Mouse (Mus musculus) kidney, embryonic 14.5 days (tissue): ENCODE measurements around the gene Pola1. TPM values are rescaled to one million over a fixed set of nuclear protein-coding genes. Genes with fewer than 3 reads are reported as not detected.

Source experiments
- ATAC-seq: fragments of 200-750 bp; cut with Nextera tagmentation; 2 replicates; pipeline ENCODE4 v1.8.0; 2017; ENCODE audit warnings: moderate number of reproducible peaks, mild to moderate bottlenecking, moderate TSS enrichment, moderate library complexity; ENCODE audit not compliant: low FRiP score, low TSS enrichment
- H3K27ac ChIP-seq: fragments of 300-500 bp; sonication (generic); 2 replicates; pipeline ENCODE4 v1.5.1; 2014; ENCODE audit warnings: low read depth, mild to moderate bottlenecking, low read length, moderate library complexity, mixed read lengths
- H3K27me3 ChIP-seq: fragments of 300-500 bp; sonication (generic); 2 replicates; pipeline ENCODE4 v1.6.1; 2014; ENCODE audit warnings: mild to moderate bottlenecking, low read length; ENCODE audit not compliant: control insufficient read depth, insufficient read depth
- H3K36me3 ChIP-seq: fragments of 300-500 bp; sonication (generic); 2 replicates; pipeline ENCODE4 v1.6.1; 2014; ENCODE audit warnings: low read length, mixed read lengths; ENCODE audit not compliant: control insufficient read depth, insufficient read depth
- H3K4me1 ChIP-seq: fragments of 300-500 bp; sonication (generic); 2 replicates; pipeline ENCODE4 v1.6.1; 2014; ENCODE audit warnings: low read length, mixed read lengths; ENCODE audit not compliant: control insufficient read depth, insufficient read depth
- H3K4me2 ChIP-seq: fragments of 300-500 bp; sonication (generic); replicated peaks from 2 replicates; pipeline ENCODE4 v1.6.1; 2014; ENCODE audit warnings: low read depth, mild to moderate bottlenecking, low read length
- H3K4me3 ChIP-seq: fragments of 300-500 bp; sonication (generic); 2 replicates; pipeline ENCODE4 v1.5.1; 2014; ENCODE audit warnings: mild to moderate bottlenecking, low read length
- H3K9ac ChIP-seq: fragments of 300-500 bp; sonication (generic); 2 replicates; pipeline ENCODE4 v1.6.1; 2014; ENCODE audit warnings: low read depth, mild to moderate bottlenecking, low read length, moderate library complexity
- H3K9me3 ChIP-seq: fragments of 300-500 bp; sonication (generic); 2 replicates; pipeline ENCODE4 v1.6.1; 2016; ENCODE audit warnings: low read length; ENCODE audit not compliant: control insufficient read depth
- WGBS: fragments of 180-500 bp; shearing (Covaris S2); extraction: QIAGEN DNeasy Blood & Tissue Kit; methylation state at CpG from one replicate; pipeline ENCODE4 v1.1.7; 2014; 5-methylcytosine and 5-hydroxymethylcytosine counted together
- polyA plus RNA-seq: library from polyadenylated mRNA; unstranded; fragments of >200 nt; fragmentation: Nextera tagmentation; extraction: Ambion mirVana; gene quantifications from 2 replicates; pipeline ENCODE4 v1.2.1, GENCODE M21; 2014

Gene Pola1
- polyA plus RNA-seq, 1 experiment from 2014 or later: 24.9 TPM

DNA sequence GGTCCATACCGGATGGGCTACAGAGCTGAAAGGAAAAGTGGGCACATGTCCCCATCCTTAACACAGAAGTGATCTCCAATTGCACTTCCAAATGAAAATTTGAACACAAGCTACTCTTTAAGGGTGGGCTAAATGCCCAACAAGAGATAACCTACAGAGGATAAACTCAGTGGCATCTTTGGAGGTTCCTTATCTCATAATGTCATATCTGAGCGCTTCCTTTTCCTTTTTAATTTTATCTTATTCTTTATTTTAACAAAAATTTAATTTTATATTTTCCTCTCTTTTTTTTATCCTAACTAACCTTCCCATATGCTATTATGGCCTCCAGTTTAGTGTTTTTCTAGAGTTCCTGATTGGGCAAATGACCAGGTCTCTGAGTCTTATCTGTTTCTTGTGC, 18.8 kb upstream of the Pola1 start:
- Histone ChIP-seq H3K27ac (no peak overlapping the region), H3K9me3 (no peaks in the 10 kb centered on the region), H3K27me3 (no peaks in the 10 kb centered on the region), H3K36me3 (no peaks in the 10 kb centered on the region), H3K4me1 (no peaks in the 10 kb centered on the region), H3K9ac (no peak overlapping the region), H3K4me2 (no peak overlapping the region), H3K4me3 (no peak overlapping the region)
- WGBS: 92% methylated on average over 2 of the region's 2 CpGs
- ATAC-seq: no peak

DNA sequence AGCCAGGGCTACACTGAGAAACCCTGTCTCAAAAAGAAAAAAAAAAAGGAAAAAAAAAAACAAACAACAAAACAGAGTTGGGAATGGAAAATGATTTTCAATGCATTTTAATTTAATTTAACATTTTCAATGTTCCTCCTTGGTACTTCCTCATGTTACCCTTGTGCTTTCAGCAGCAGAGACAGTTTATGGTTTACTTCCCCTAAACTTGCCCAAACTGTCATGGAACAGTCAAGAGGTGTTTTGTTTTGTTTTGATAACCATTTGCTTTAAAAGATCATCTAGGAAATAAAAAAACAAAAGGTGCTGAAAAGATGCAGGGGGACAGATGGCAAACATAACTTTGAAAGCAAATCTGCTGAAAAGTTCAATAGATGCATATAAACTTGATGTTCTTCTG, 12.1 kb upstream of the Pola1 start:
- no peak overlapping the region for H3K9ac ChIP-seq
- H3K9me3 ChIP-seq: no peaks in the 10 kb centered on the region
- no peaks in the 10 kb centered on the region for H3K36me3 ChIP-seq
- H3K27me3 ChIP-seq: no peaks in the 10 kb centered on the region
- H3K27ac ChIP-seq: no peak overlapping the region
- no peaks in the 10 kb centered on the region for H3K4me1 ChIP-seq
- no peak overlapping the region for H3K4me2 ChIP-seq
- no peak for ATAC-seq
- no peak overlapping the region for H3K4me3 ChIP-seq

DNA sequence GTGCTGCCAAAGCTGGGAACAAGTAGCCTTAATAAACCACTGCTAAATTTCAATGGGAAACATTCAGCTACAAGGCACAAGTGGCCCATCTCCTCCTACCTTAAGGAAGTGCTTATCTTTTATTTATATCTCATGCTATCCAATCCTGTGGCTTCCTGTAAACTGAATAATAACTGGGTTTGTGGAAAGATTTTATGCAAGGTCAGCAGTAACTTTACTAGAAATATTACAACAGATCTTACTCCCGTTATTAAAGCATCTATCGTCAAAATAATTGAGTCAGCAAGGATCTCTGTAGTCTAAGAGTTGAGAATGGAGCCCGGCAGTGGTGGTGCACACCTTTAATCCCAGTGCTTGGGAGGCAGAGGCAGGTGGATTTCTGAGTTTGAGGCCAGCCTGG, 11.6 kb upstream of the Pola1 start:
- Histone ChIP-seq H3K4me2 (no peak overlapping the region), H3K27ac (no peak overlapping the region), H3K27me3 (no peaks in the 10 kb centered on the region), H3K9me3 (no peaks in the 10 kb centered on the region), H3K4me3 (no peak overlapping the region), H3K36me3 (no peaks in the 10 kb centered on the region), H3K9ac (no peak overlapping the region), H3K4me1 (no peaks in the 10 kb centered on the region)
- 87% methylated on average over 3 of the region's 3 CpGs for WGBS
- no peak for ATAC-seq

DNA sequence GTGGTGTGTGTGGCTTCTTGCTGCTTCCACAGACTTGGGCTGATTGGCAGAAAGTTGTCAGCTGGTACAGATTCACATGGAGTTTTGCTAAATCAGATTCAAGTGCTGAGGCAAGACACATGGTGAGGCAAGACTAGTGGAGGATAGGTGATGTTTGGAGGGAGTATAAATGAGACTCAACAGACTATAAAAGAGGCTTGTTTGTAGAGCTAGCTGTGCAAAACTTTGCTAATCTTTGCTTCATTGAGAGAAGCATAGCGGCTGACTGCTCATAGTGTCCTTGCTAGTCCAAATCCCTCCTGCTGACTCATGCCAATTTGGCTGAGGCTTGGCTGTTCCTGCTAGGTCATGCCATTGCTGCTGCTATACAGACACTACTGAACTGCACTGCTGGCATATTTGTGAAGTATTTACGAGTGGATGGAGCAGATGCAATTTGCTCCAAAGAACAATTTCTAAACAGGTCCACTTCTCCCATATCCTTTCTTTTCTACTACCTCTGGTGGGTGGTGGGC, 3.0 kb upstream of the Pola1 start:
- H3K9ac ChIP-seq: no peak overlapping the region
- no peaks in the 10 kb centered on the region for H3K36me3 ChIP-seq
- H3K27ac ChIP-seq: no peak overlapping the region
- 84% methylated on average over 2 of the region's 2 CpGs for WGBS
- no peaks in the 10 kb centered on the region for H3K4me1 ChIP-seq
- no peak for ATAC-seq
- no peaks in the 10 kb centered on the region for H3K27me3 ChIP-seq
- H3K9me3 ChIP-seq: no peaks in the 10 kb centered on the region
- no peak overlapping the region for H3K4me3 ChIP-seq
- no peak overlapping the region for H3K4me2 ChIP-seq

DNA sequence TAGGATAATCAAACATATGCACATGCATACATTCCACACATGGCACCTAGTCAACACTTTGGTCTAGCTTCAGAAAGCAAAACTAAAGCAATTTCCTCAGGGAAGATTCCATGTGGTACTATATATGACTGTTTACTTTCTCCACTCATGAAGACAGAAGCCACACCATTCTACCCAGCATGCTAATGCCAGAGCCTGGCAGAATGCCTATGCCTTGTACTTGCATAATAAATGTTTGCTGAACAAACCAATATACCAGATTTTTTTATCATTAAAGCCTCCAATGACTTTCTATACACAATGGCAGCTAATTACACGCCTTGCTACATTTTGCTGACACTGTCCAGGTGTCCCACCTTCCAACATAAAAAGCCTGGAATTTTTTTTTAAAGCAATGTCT, 1.7 kb downstream of the Pola1 start:
- Histone ChIP-seq H3K4me2 (peak overlapping the region; percentile 39; the same call in 1 of the 2 replicates), H3K4me3 (no peak overlapping the region), H3K9ac (no peak overlapping the region), H3K27ac (no peak overlapping the region), H3K9me3 (no peaks in the 10 kb centered on the region), H3K36me3 (no peaks in the 10 kb centered on the region), H3K27me3 (no peaks in the 10 kb centered on the region), H3K4me1 (no peaks in the 10 kb centered on the region)
- WGBS: 78% methylated on average over 1 of the region's 1 CpGs
- ATAC-seq: no peak

DNA sequence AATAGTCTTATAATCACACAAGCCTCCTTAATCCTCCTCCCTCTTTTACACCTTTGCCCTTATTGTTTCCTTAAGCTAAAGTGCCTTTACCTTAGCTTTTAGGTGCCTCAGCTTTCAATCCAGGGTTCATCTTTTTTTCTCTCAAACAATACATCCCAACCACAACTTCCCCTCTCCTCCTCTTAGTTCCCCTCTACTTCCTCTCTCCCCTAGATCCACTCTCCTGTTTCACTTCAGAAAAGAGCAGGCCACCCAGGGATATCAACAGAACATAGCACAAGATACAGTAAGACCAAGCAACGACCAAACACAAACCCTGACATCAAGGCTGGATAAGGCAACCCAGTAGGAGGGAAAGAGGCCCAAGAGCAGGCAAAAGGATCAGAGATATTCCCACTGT, 29.7 kb downstream of the Pola1 start:
- no peak overlapping the region for H3K27ac ChIP-seq
- H3K4me1 ChIP-seq: no peaks in the 10 kb centered on the region
- 64% methylated on average over 1 of the region's 1 CpGs for WGBS
- H3K27me3 ChIP-seq: no peaks in the 10 kb centered on the region
- no peak overlapping the region for H3K9ac ChIP-seq
- no peak overlapping the region for H3K4me3 ChIP-seq
- no peak for ATAC-seq
- no peaks in the 10 kb centered on the region; the same call in 1 of the 2 replicates for H3K36me3 ChIP-seq
- H3K4me2 ChIP-seq: no peak overlapping the region
- H3K9me3 ChIP-seq: no peaks in the 10 kb centered on the region

DNA sequence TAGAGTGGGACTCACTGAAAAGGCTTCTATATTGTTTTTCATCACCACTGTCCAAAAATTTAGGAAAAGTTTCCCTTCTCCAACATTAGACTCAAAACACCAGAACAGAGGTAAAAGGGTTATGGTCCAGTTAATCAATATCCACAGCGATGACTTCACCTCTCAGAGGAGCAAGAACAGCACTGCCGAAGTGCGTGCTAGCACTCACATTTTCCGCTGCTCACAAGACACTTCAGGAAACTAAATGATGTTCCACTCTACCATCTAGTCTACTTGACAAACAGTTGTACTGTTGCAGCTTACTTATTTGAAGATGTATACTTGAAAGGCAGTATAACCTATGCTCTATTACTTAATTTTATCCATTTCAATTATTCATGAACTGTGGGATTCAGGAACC, 37.7 kb downstream of the Pola1 start:
- no peaks in the 10 kb centered on the region for H3K27me3 ChIP-seq
- no peak overlapping the region for H3K4me2 ChIP-seq
- ATAC-seq: no peak
- no peaks in the 10 kb centered on the region for H3K9me3 ChIP-seq
- no peak overlapping the region for H3K27ac ChIP-seq
- H3K36me3 ChIP-seq: no peaks in the 10 kb centered on the region
- no peak overlapping the region for H3K9ac ChIP-seq
- no peaks in the 10 kb centered on the region for H3K4me1 ChIP-seq
- 95% methylated on average over 4 of the region's 4 CpGs for WGBS
- no peak overlapping the region for H3K4me3 ChIP-seq

DNA sequence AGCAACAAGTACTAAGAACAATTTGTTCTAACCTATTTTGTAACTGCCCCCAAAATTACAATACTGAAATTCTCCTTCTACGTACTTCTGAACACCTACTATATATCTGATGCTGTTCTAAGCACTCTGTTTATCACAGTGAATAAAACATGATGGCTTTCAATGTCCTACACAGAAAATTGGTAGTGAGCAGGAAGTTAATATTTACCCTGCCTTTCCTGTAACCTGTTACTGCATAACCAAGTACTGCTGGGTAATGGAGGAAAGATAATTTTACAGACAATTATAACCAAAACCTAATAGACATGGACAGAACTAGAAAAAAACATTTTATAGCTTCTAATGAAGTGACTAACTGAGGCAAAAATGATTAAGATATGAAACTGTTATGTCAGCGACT, 51.0 kb downstream of the Pola1 start:
- 79% methylated on average over 2 of the region's 2 CpGs for WGBS
- no peak overlapping the region for H3K4me2 ChIP-seq
- H3K9me3 ChIP-seq: no peaks in the 10 kb centered on the region
- no peak for ATAC-seq
- H3K4me3 ChIP-seq: no peak overlapping the region
- no peak overlapping the region for H3K9ac ChIP-seq
- H3K36me3 ChIP-seq: no peaks in the 10 kb centered on the region
- H3K27ac ChIP-seq: no peak overlapping the region
- no peaks in the 10 kb centered on the region for H3K4me1 ChIP-seq
- H3K27me3 ChIP-seq: no peaks in the 10 kb centered on the region

DNA sequence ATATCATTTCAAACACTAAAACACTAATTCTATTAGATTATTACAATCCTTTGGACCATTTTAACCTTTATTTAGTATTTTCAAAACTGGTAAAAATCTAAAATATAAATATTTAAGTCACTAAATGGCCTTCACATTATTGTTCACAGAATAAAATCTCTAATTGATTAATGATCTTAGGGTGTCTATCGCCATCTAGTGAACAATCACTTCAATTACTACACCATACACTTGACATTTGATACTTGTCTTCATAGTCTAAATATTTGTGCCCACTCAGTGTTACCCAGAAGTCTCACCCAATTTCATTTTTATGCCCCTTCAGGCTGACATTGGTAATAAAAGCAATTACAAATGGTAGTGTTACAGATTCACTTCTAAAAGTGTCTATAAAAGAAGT, 74.8 kb downstream of the Pola1 start:
- H3K27me3 ChIP-seq: no peaks in the 10 kb centered on the region
- no peaks in the 10 kb centered on the region for H3K4me1 ChIP-seq
- no peak overlapping the region for H3K4me2 ChIP-seq
- H3K4me3 ChIP-seq: no peak overlapping the region
- H3K27ac ChIP-seq: no peak overlapping the region
- H3K9me3 ChIP-seq: no peaks in the 10 kb centered on the region
- peaks cover 2% of the 10 kb centered on the region; the same call in 1 of the 2 replicates for H3K36me3 ChIP-seq
- ATAC-seq: no peak
- no peak overlapping the region for H3K9ac ChIP-seq
- 32% methylated on average over 1 of the region's 1 CpGs for WGBS

DNA sequence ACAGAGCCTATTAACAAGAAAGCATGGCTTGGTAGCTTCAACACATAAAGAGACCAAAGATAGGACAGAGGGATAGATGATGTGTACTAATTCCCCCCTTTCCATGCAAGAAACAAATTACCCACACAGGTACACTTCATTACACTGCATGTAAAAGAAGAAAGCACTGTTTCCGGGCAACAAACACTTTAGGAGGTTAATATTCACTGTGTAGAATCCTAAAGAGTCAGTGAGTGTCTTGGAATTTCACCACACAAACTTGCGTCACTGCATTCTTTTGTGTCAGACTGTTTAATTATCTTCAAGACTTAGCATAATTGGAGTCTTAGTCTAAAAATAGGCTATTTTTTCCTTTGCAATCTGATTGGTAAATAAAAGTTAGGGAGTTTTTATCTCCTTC, 92.2 kb downstream of the Pola1 start:
- Histone ChIP-seq H3K27ac (no peak overlapping the region), H3K9me3 (no peaks in the 10 kb centered on the region), H3K4me2 (no peak overlapping the region), H3K4me1 (no peaks in the 10 kb centered on the region), H3K36me3 (no peaks in the 10 kb centered on the region), H3K9ac (no peak overlapping the region), H3K4me3 (no peak overlapping the region), H3K27me3 (no peaks in the 10 kb centered on the region)
- no peak for ATAC-seq
- WGBS: 91% methylated on average over 2 of the region's 2 CpGs
